Mouse (Mus musculus) fibroblast of lung, adult 2 months (primary cell): ENCODE data around the gene Nelfe.

Experiments
- DNase-seq: peaks from one replicate; pipeline ENCODE4 v3.0.0-alpha.2; 2011; ENCODE audit warnings: low read depth

The Nelfe gene

DNA sequence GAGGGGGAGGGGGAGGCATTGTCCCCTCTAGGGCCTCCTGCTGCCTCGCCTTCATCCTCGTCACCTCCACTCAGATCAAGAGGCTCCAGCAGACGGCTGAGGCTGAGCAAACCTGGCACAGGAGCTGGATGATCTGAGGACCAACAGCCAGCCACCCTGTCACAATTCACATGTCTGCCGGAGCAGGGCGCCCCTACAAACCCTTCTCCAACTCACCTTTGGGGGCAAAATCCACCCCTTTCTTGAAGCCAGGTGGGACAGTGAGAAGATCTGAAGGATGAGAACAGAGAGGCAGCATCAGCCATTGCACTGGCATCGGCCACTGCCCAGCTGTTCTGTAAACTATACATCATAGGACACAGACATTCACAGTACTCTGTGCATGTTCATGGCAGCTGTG, 3.0 kb upstream of the Nelfe start:
- no peak for DNase-seq

DNA sequence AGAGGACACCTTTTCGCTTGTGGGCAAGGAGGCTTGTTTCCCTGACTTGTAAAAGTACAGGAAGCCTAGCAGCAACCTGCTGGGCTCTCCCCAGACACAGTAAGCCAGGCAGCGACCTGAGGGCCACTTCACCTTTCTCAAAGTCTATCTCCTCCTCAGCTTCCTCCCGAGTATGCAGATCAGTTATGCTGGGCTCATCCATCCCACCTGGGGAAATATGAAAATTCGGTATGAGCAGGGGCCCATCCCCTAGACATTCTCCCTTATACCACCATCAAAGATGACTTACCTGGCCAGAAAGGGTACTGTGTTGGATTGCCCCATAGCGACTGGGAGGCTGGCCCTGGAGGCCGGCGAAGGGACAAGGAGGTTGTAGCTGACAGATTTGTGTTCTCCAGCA, 2.6 kb upstream of the Nelfe start:
- no peak for DNase-seq

DNA sequence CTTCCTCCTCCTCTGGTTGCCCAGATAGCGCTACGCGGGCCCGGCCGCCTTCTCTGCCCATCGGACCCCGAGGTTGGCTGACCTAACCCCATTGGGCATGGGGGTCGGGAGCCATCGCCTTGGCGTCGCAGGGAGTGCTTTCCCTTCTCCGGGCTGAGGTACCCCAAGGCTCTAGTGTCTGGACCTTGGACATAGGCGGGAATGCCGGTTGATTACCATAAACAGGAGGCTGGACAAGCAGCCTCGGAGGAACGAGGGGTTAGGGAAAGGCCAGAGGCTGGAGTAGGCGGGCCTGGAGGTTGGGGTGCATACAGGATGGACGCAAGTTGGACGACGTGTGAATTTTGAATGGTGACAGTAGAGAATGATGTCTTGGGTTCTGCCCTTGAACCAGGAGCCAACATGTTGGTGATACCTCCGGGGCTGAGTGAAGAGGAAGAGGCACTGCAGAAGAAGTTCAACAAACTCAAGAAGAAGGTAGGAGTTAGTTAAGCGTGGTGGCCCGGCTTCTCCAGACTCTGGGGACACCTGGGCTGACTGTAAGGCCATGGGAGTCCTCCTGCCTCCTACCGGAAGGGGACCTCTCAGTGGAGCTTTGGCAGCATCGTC, 430 bp downstream of the Nelfe start:
- DNase-seq = no peak

DNA sequence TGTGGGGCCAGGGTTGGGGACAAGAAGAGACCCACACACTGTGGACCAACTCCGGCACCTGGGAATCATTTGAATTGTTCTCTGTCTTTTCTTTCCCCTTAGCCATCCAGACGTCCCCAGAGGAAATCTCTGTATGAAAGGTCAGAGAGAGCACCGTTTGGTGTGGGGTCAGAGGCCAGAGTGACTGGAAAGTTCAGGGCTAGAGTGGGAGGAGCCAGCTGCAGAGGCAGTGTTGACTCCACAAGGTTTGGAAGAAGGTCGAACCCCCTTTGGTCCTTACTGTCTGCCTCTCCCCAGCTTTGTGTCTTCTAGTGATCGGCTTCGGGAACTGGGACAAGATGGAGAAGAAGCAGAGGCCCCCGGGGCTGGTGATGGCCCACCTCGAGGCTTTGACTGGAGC, 3.3 kb downstream of the Nelfe start:
- DNase-seq = no peak

DNA sequence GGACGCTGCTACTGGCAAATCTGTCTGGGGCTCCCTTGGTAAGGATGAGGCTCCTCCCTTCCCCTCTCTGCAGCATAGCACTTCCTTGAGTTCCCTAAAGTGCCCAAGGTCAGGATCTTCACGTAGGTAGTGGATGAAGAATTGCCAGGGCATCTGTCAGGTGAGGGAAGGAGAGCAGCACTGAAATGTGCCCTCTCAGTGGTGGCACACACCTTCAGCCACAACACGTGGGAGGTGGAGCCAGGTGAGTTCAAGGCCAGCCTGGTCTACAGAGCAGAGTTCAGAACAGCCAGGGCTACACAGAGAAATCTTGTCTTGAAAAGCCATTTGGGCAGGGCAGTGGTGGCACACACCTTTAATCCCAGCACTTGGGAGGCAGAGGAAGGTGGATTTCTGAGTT, 4.6 kb downstream of the Nelfe start:
- no peak for DNase-seq

DNA sequence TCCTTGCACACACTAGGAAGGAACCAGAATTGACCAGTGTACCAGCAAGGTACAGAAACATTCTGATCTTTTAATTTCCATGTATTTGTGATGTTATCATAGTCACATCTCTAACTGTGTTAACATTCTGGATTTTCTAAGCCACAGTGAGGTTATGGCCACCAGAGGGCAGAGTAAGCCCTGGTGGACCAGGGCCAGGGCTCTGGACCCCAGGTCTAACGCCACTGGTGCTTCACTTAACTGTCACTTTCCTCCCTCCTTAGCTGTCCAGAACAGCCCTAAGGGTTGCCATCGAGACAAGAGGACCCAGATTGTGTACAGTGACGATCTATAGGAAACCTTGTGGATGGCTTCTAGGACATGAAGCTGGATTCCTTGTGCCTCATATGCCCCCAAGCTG, 5.6 kb downstream of the Nelfe start:
- no peak for DNase-seq

DNA sequence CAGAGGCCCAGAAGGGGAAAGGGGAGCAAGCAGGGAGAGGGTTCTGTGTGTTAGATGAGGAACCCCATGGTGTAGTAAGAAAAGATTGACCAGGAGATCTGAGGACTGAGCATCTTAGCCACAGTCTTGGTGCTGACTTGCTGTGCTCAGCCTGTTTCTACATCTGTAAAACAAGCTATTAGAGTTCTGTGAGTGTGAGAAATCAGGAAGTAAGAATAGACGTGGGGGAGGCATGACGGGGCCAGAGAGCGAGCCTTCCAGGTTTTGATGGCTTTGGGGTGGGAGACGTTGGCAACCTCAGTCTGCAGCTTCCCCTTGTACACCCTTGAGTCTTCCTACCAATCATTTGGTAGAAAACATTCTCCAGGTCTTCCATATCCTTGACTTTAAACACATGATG, 8.5 kb downstream of the Nelfe start:
- DNase-seq = no peak

DNA sequence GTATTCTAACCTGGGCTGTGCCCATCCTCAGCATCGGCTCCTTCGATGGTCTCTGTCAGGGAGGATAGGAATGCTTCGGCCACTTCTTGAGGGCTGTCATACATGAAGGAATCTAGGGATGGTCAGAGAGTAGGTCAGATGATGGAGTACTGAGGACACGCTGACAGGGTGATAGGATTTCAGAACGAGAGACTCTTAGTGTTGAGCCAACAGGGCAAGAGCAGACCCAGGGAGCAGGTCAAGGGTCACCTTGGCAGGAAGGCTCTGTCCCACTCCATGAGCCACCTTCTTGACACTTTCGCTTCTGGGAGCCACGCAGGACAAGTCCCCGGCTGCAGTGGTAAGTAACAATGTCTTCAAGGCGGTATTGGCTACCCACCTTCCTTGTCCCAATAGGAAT, 10.3 kb downstream of the Nelfe start:
- no peak for DNase-seq

DNA sequence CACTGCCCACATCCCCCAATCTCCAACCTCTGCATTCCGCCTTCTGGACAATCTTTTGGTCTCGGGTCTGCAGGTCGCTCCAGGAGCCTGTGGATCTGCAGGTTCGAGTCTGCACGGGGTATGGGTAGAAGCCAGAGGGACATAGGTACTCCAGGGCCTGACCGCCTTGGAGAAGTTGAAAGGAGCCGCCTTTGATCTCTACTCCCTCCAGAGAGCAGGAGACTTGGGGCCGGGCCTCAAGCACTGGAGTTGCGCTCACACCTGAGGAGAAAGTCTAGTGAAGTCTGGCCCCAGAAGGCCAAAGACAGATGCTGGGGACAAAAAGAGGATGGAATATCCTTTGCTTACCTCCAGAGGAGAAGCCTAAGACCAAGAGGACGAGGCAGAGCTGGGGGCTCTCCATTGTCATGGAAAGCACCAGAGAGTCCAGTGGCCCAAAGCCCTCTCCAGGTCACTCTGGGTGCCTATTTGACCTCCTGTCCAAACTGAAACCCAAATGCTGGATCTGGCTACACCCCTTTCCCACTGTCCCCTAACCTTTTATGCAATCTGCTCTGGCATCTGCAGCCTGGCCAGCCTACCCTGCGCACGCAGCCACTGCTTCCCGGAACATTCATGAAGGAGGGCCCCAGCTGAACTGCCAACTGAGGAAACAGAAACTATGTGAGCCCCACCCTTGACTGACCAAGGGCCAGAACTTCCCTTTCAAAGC, 11.7 kb downstream of the Nelfe start:
- no peak for DNase-seq

DNA sequence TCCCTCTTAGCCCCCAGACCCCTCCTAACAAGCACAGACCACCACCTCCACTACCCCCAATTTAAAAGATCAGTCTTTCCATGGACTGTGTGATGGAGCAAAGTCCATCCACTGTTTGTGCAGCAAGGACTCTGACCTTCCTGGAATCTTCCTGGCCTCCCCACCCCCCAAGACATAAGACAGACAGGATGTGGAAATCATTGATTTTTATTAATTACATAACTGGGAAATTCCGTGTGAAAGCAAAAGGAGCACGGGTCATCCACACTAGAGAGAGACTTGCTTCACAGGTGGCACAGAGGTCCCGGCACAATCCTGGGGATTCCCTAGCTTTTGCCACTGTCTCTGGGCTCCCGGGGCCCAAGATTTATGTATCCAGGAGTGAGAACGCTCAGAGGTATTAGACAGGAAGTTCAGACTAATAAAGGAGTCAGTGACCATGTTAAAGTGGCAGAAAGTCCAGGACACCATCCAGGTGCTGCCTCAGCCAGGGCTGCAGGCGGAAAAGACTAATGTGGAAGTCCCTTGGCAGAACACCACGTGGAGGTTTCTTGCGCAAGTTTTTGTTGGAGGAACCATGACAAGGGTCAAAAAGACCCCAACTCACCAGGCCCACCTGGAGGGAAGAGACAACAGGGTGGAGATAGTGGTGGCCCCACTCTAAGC, 12.4 kb downstream of the Nelfe start, which contains the start of gene Cfb:
Gene Cfb (minus strand): TSS at position 103 of the 666 bp plus-strand sequence.
- no peak for DNase-seq

DNA sequence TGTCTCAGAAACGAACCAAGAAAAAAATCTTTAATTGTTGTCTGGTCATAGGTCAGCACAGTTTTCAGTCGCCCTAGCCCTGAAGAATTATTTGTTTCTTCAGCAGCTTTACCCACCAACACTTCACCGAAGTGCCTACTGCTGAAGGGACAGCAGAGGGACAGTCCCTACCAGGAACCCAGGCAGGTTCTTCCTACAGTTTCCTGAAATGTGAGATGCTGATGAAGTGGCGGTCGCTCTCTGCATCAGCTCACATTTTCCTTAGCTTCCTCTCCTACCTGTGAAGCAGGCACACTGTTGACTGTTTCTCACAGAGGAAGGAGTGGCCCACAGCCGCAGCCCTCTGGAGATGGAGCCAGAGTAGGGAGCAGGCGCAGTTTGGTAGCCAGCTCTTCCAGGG, 15.8 kb downstream of the Nelfe start:
- no peak for DNase-seq

DNA sequence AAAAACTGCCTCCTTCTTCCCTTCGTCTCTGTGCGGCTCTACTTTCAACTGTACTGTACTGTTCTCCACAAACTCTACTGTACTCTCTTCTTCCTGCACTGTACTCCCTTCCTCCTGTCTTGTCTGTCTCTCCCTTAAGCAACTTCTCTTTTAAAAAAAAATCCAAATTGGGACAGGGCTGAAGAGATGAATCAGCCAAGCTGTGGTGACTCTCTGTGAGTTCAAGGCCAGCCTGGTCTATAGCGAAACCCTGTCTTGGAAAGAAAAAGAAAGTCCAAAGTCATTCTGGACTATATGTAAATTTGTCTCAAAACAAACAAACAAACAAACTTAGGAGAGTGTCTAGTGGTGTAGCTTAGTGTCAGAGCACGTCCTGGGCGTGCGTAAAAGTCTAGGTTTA, 24.1 kb downstream of the Nelfe start:
- DNase-seq = no peak

DNA sequence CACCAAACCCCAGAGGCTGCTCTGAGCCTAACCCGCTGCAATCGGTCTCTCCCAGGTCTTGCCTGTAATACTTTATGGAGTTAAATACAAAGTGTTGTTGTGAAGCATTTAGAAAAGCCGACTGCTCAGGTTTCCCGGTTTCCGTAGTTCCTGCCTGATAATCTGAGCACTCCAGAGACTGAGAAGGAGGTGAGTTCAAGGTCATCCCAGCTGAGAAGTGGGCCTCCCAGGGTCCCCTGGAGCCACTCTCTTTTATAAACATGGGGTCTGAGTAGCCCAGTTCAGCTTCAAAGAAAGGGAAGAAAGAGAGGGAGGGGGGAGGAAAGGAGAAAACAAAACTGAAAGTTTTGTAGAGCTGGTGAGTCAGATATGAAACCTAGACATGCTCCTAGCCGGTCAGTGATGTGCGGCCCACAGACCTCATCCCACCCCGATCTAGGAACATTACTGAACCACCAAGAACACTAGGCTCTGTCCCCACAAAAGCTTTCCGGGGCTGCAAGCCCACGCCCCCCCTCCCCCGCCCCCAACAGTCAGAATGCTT, 29.2 kb downstream of the Nelfe start, which contains the start of gene Zbtb12:
Gene Zbtb12 (plus strand): TSS at position 148 of the 544 bp plus-strand sequence.
- no peak for DNase-seq

DNA sequence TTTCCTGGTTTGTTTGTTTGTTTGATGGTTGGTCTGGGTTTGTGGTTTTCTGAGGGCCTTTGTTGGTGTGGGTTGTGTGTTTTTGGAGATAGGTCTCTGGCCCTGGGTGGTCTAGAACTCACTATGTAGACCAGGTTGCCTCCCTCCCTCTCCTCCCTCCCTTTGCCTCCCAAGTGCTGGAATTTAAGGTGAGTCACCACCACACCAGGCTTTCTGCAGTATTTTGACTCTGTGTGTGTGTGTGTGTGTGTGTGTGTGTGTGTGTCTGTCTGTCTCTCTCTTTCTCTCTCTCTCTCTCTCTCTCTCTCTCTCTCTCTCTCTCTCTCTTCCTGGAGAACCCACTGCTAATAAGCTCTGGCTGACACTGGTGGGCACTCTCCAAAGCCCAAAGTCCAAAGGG, 31.0 kb downstream of the Nelfe start:
- no peak for DNase-seq

DNA sequence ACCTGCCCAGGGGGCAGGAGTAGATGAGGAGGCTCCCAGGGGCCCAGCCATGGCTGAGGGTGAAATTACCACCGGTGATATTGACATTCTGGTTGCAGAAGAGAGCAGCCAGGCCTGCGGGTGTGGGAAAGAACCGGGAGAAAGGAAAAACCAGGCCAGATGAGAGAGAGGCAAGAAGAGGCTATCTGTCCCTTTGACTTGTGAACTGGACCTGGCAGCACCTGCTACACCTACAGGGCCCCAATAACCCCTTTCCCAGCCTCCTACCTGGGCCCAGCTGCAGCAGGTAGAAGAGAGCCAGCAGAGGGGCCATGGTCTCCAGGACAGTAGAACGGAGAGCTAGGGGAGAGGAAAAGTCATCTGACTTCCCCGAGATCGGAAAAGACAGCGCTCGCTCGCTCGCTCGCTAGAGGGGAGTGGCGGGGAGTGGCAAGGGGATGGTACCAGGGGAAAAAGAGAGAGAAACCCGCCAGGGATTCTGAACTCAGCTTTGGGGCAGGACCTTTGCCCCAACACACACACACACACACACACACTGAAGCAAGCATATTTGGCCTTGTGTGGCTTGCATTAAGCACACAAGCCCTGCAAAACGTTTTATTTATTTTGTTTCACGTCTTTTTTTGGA, 31.6 kb downstream of the Nelfe start, which contains the start of gene Gm20547:
Gene Gm20547 (minus strand): TSS at position 360 of the 628 bp plus-strand sequence.
- DNase-seq = no peak

DNA sequence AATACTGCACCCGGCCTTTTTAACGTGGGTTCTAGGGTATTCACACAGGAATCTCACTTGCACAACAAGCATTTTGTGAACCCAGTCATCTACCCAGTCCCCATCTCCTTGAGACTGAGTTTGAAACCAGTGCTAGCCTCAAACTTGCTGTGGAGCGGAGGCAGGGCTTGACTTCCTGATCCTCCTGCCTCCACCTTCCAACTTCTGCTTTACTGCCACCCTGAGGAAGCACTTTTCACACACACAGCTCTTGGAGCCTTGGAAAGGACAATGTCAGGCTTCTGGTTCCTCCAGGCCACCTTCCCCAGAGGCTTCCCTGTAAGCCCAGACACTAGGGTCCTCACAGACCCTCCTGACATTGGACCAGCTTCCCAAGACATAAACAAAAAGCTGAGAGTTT, 33.1 kb downstream of the Nelfe start:
- no peak for DNase-seq

DNA sequence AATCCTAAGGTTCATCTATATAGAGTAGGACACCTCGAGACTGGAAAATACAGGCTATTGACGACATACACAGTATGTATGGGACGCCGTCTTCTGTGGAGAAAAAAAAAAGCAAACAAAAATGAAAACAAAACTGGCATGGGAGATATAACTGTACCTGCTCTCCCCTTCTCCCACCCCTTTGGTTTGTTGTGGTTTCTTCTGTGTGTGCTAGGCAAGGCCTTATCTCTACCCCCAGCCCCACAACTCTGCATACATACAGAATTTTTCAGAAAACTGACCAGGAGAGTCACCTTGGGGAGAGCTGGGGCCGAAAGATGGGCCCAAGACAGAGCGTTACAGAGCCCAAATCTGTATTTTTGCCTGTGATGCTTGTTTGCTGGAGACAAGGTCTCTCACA, 34.5 kb downstream of the Nelfe start:
- DNase-seq = no peak

DNA sequence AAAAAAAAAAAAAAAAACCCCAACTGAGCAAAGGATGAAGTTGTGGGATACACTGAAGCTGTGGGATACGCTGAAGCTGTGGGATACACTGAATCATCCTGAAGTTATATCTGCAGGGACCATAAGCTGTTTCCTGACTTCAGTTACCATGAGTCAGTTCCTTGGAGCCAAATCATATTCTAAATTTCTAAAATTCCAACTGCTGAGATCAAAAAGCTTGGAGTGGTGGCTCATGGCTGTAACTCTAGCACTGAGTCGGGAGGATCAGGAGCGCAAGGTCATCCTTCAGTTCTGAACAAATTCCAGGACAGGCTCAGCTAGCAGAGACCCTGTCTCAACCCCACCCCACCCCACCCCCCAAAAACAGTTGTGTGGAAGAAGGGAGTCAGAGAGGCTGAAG, 35.4 kb downstream of the Nelfe start:
- no peak for DNase-seq

DNA sequence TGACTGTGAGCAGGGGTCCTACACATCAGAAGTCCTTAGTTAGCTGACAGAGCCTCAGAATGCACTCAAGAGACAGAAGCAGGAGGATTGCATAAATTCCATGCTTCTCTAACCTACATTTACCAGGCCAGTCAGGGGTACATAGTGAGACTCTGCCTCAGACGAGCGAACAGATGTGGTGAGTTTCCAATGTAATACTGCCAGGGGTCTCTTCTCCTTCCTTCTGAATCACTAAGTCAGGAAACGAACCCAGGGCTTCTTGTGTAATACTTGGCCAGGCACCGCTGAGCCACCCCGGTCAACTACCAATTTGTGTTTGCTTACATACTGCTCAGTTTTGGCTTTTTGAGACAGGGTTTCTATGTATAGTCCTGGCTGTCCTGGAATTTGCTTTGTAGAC, 37.8 kb downstream of the Nelfe start:
- DNase-seq = no peak

DNA sequence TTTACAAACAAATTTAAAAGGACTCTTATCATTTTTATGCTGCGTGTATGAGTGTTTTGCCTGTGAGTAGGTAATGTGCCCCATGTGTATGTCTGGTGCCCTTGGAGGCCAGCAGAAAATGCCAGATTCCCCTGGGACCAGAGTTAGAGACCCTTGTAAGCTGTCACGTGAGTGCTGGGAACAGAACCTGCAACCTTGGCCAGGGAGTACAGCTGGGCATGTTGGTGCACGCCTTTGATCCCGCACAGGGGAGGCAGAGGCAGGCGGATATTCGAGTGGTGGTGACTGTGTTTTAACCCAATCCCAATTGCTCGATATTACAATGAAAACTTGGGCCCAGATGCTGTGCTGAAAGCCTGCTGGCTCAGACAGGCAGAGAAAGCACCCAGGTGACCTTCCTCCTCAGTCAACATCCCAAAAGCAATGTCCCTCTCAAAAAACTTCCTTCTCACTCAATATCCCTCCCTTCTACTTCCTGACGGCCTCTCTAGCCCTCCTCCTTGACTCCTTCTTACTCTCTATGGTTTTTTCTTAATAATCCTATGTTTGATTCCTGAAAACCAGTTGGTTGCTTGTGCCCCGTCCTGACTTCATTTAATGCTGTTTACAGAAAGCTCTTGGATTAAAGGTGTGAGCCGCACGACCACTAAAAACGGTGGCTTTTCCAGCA, 40.0 kb downstream of the Nelfe start:
- DNase-seq = no peak

DNA sequence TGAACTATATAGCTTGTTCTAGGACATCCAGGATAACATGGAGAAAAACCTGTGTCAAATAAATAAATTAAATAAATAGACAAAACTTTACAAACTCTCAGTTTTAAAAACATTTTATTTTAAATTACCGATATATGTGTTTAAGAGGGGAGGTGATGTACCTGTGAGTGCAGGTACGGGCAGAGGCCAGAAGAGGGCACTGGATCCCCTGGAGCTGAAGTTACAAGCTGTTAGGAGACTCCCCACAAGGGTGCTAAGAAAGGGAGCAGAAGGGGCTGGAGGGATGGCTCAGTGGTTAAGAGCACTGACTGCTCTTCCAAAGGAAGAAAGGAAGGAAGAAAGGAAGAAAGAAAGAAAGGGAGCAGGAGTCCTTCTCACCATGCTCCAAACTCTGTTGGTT, 41.2 kb downstream of the Nelfe start:
- no peak for DNase-seq
